Mouse (Mus musculus): ENCODE data around the gene Pgpep1l. TPM values are rescaled to one million over a fixed set of nuclear protein-coding genes. Genes with fewer than 3 reads are reported as not detected.

The Pgpep1l gene
- polyA plus RNA-seq, 1 experiment from 2014 or later, result 0.42 TPM

DNA sequence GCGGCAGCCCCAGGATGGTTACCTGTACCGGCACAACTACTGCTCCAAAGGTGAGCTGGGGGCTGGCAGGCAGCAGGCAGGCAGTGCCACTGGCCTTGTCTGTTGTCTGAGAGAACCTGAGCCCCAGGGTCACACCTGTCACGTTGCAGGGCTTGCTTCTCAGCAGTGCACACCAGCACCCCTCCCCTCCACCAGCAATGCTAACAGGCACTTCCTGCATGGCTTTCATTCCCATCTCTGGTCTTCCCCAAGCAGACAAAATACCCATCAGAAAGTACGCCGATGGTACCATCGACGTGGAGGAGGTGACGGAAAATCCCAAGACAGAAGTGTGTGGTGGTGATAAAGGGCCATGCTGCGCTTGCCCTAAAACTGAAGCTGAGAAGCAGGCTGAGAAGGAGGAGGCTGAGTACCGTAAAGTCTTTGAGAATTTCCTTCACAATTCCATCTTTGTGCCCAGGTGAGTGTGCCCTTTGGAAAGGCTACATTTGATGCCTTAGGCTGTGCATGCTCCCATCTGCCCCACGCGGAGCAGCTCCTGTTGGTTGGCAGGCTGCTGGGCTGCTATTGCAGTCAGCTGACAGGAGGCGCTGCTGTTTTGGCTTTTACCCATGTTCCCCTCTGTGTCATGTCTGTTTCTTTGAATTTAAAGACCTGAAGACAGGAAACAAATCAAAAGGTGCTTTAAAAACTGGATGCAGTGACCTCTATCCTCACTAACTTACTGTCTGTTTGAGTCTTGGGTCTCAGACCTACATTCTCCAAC is 74.2 kb downstream of the Pgpep1l start:
- no peak overlapping the region for H3K27ac ChIP-seq (replicated peaks in 1 of 2; ENCODE audit: control insufficient read depth in 1 of 2, insufficient read depth in 1 of 2, low read depth in 2 of 2, low read length in 2 of 2)

DNA sequence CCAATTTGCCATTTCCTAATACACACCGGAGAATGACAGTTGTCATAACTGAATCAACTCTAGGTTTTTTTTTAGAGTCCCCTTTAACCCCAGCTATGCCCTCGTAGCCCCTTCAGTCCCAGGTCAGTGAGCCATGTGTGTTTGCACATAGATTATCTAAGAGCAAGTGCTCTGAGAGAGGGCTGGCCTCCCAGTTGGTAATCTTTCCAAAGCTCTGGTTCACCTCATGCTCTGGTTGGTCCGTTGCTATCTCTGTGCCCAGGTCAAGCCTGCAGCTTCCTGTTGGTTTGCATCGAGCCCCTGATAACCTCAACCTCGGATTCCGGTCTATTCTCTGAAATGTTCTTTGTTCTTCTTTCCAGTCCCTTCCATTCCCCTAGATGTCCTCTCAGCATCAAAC is 74.8 kb downstream of the Pgpep1l start:
- Histone ChIP-seq H3K27me3 (ENCODE audit: control insufficient read depth, insufficient read depth, low read length) (no peaks in the 10 kb centered on the region), H3K9me3 (ENCODE audit: control insufficient read depth, low read length) (no peaks in the 10 kb centered on the region), H3K9ac (ENCODE audit: low read length) (no peak overlapping the region), H3K36me3 (ENCODE audit: control insufficient read depth, insufficient read depth, low read length) (peaks cover 87% of the 10 kb centered on the region), H3K4me1 (ENCODE audit: control insufficient read depth in 2 of 2, insufficient read depth in 2 of 2, low read length in 2 of 2) (peaks cover 0 to 8% of the 10 kb centered on the region in 2 experiments; a peak in 1 of 4 replicates), H3K4me3 (ENCODE audit: control insufficient read depth in 1 of 2, insufficient read depth in 1 of 2, low read depth in 1 of 2, low read length in 2 of 2) (no peak overlapping the region), H3K27ac (replicated peaks in 1 of 2; ENCODE audit: control insufficient read depth in 1 of 2, insufficient read depth in 1 of 2, low read depth in 2 of 2, low read length in 2 of 2) (no peak overlapping the region), H3K4me2 (ENCODE audit: low read length) (no peak overlapping the region)
- no peak; the same call in 1 of the 2 replicates for ATAC-seq (ENCODE audit: insufficient number of reproducible peaks, insufficient read depth, low FRiP score, low read depth)
- WGBS, result 37% methylated on average over 6 of the region's 6 CpGs

More for the DNA sequence above, 74.2 kb downstream of the Pgpep1l start:
- ATAC-seq (ENCODE audit: insufficient number of reproducible peaks, insufficient read depth, low FRiP score, low read depth), result no peak; the same call in 1 of the 2 replicates
- Histone ChIP-seq H3K4me3 (ENCODE audit: control insufficient read depth in 1 of 2, insufficient read depth in 1 of 2, low read depth in 1 of 2, low read length in 2 of 2) (no peak overlapping the region), H3K4me2 (ENCODE audit: low read length) (no peak overlapping the region), H3K27me3 (ENCODE audit: control insufficient read depth, insufficient read depth, low read length) (no peaks in the 10 kb centered on the region), H3K9ac (ENCODE audit: low read length) (no peak overlapping the region), H3K36me3 (ENCODE audit: control insufficient read depth, insufficient read depth, low read length) (peaks cover 87% of the 10 kb centered on the region), H3K9me3 (ENCODE audit: control insufficient read depth, low read length) (no peaks in the 10 kb centered on the region), H3K4me1 (ENCODE audit: control insufficient read depth in 2 of 2, insufficient read depth in 2 of 2, low read length in 2 of 2) (peaks cover 0 to 11% of the 10 kb centered on the region in 2 experiments; a peak in 1 of 4 replicates)
- 81% methylated on average over 13 of the region's 13 CpGs for WGBS

Other genes starting within 250 kb of the Pgpep1l start
- gene Fam169b, start 9.6 kb upstream of the Pgpep1l start, polyA plus RNA-seq (2014; fragmentation: Nextera tagmentation; extraction: Ambion mirVana), result 0.05 and 0.57 TPM in 2 replicates